Mouse (Mus musculus) stomach, postnatal 0 days (tissue): ENCODE results near the gene Ptprc.

Source experiments
- CTCF ChIP-seq: IDR thresholded peaks from 2 replicates; pipeline ENCODE4 v1.5.1; 2016; ENCODE audit warnings: antibody characterized with exemption, low read depth, mild to moderate bottlenecking, moderate library complexity
- EP300 ChIP-seq: optimal IDR thresholded peaks from 2 replicates; pipeline ENCODE3; 2016; ENCODE audit warnings: antibody characterized with exemption

GRCm38 (mm10) chr1:138022918-138023295 lies 152.6 kb downstream of the Ptprc start:
- TF ChIP-seq CTCF (no peak), EP300 (no peak)
